Mouse (Mus musculus) adrenal gland, adult 8-10 months (tissue): Measurements from ENCODE around the gene Wrnip1. TPM values are rescaled to one million over a fixed set of nuclear protein-coding genes. Genes with fewer than 3 reads are reported as not detected.

Experiments
- DNase-seq: peaks from one replicate; pipeline ENCODE4 v3.0.0; 2022
- total RNA-seq, 4 experiments: library from RNA; stranded (reverse); gene quantifications; 2 replicates each; pipeline ENCODE4 v1.2.4; 2022

The Wrnip1 gene
- total RNA-seq, 4 experiments from 2014 or later = 33.1 to 50.4 (median 42.2) TPM

DNA sequence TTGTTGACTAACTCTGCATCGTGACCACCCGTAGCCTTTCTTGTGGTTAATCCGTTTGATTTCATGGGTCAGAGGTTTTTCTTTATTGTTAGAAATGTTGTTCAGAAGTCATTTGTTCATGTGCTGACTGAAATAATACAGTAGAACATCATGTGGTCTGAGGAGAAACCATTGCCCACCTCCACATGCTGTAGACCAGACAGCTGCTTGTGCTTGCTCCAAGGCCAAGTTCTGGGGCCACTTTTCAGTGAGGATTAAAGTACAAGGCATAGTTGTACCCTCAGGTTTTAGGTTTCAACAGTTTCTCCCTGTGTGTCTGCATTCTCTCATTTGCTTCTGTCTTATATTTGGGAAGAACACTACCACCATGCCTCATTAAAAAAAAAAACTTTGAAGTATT is 5.8 kb downstream of the Wrnip1 start:
- DNase-seq = no peak

DNA sequence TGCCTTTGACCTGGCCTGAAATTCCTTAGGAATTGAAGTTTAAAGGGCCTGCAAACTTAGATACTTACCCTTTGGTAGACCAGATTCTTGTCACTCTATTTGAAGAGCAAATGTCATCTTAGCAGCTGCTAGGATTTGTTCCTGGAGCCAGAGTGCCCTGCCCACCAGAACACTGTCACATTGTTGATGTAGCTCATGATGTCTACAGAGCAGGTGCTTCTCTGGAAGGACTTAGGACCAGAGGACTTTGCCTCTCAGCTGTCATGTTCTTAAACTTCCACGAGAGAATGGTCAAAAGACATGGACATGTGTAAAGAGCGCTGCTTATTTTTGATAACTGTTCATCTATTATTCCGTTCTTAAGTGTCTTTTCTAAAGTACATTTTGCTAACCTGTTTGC is 17.4 kb downstream of the Wrnip1 start:
- no peak for DNase-seq

DNA sequence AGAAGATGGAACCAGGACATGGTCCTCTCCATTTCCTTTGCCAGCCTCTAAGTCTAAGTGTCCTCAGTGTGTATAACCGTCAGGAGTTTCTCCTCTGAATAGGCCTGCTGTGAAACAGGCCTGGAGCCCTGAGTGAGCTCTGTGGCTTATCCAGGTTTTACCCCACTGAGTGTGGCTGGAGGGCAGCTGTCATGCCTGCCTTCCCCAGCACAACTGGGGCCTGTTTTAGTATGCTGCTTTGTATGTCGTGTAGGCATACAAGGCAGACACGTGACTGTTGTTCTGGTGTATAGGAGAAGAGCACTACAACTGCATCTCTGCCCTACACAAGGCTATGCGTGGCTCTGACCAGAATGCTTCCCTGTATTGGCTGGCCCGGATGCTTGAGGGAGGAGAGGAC is 18.1 kb downstream of the Wrnip1 start:
- DNase-seq = no peak

DNA sequence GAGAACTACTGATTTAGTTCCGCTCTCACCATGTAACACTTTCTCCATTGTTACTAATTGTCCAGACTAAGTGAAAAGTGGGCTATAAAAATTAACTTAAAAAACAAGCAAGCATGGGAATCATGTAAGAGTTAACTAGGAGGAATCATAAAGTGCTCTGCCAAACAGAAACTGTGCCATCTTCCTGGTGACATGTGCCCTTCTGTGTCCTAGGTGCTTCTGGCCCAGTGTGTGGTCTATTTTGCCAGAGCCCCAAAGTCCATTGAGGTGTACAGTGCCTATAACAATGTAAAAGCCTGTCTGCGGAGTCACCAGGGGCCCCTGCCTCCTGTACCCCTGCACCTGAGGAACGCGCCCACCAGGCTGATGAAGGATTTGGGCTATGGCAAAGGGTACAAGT is 19.8 kb downstream of the Wrnip1 start:
- no peak for DNase-seq

DNA sequence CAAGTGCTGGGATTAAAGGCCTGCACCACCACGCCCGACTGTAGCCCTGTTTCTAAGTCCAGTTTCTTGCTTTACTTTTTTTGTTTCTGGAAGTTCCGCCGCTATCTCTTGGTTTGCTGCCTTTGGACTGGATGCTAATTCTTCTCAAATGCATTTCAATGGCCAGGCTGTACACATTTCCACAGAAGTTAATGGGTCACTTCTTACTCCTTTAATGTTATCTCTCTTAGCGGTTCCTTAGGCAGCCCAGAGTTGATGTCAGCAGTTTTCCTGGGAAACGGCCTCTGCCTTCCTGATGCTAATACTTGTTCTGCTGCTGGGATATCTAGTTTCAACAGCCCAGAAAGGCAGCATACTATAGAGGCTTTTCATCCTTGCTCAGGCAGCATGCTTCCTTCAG is 21.3 kb downstream of the Wrnip1 start:
- no peak for DNase-seq

DNA sequence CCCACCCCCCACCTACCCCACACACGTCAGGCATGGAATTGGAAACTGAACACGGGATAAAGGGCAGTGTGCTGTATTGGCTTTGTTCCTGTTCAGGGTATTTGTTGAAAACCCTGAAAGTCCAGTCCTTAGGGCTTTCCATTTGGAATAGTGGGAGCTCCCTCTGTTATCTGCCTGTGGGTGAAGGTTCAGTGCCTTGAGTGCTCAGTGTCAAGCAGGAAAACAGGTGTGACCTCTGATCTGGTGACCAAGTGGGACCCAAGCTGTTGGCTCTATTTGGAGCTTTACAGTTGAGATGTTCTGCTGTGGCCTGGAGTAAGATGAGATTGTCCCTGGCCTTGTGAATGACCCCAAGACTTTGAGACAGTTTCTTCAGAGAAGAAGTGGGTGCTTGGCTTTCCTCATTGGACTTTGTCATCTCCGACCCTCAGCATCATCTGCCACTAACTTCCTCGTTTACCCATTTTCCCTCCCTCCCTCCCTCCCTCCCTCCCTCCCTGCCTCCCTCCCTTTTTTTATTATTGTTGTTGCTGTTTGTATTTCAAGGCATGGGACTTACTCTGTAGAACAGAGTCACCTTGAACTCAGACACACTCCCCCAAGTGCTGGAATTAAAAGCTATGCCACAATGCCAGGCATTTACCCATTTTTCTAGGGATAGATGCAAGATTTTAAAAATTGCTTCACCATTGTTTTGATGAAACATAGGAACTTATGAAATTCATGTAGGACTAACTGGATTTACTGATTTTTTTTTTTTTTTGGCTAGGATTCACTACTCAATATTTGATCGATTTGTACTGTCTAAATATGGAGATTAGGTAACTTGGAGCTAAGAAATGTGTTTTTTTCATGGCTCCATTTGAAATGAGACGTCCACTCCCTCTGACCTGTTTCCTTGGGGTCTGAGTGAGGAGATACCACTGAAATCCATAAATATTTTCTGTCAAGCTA is 22.8 kb downstream of the Wrnip1 start:
- DNase-seq = no peak

DNA sequence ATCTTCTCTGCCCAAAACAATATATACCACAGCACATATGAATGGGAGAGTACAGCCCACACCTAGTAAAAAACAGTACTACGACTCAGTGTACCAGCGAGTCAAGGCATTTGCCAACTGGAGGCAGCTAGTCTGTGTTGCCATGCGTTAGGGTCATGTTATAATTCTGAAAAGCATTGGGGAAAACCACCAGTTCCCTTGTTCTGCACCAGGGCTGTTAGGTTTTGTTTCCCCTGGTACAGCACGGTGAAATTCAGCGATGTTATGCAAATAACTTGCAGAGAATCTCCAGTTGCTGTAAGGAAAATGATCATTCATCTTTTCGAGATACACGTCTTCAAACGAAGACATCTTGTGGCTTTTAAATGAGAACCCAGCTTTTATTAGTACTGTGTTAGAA is 23.7 kb downstream of the Wrnip1 start:
- DNase-seq = no peak

DNA sequence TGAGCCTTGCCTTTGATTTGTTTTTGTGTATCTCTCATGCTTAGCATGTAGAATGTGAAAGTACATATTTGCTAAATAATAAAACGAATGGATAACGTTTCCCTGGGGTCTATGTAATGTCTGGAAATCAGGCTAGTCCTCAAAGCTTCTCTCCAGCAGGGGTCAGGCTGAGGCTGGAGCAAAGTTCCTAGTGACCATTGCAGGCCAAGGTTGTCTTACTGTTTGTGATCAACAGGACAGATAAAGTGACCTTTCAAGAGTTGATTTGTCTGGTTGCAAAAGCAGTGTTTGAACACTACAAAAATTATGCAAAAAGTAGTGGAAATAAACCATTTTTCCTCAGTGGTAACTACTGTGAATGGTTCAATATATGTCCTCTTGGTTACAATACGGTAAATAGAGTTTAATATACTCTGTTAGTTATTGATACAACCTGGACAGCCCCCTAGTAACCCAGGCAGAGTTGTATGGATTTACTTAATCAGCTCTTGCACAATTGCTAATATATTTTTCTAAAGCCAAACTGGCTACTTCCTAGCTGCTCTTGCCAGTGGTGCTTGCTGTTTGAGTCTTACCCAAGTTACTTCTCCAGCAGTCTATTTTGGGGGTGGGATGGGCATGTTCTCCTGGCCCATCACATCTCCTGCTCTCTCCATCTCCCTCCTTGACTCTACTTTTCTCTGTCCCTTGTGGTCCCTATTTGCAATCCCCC is 25.4 kb downstream of the Wrnip1 start:
- peak; percentile 58 for DNase-seq

DNA sequence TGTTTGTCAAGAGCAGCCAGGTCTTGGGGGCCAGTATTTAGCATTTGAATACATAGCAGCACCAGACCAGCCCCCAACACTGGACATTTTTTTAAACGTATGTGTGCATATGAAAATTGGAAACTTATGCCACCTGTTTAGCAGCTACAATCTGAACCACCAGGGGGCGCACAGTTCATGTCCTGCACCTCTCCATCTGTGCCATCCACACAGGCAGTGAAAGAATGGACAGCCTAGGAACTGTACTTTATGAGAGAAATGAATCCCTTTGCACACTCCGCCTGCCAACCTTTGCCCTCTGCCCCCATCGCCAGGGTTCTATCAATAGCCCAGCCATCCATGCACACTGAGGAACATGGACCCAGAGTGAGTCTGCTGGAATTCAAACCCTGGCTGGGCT is 26.1 kb downstream of the Wrnip1 start:
- no peak for DNase-seq

DNA sequence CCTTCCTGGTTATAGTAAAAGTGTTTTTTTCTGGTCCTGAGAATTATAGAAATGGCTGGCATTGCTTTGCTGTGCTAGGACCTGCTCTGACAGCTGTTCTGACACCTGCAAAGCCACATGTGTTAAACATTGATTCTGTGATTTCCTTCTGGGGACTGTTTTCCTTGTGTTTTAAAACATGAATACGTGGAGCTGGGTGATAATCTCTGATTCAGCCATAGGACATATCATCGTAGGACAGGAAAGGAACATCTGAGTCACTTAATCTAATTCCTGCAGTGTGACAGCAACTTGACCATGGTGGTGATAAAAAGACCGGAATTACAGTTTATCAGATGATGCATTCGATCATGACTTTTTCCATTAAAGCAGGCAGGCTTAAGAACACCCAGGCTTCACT is 27.0 kb downstream of the Wrnip1 start:
- DNase-seq = no peak

DNA sequence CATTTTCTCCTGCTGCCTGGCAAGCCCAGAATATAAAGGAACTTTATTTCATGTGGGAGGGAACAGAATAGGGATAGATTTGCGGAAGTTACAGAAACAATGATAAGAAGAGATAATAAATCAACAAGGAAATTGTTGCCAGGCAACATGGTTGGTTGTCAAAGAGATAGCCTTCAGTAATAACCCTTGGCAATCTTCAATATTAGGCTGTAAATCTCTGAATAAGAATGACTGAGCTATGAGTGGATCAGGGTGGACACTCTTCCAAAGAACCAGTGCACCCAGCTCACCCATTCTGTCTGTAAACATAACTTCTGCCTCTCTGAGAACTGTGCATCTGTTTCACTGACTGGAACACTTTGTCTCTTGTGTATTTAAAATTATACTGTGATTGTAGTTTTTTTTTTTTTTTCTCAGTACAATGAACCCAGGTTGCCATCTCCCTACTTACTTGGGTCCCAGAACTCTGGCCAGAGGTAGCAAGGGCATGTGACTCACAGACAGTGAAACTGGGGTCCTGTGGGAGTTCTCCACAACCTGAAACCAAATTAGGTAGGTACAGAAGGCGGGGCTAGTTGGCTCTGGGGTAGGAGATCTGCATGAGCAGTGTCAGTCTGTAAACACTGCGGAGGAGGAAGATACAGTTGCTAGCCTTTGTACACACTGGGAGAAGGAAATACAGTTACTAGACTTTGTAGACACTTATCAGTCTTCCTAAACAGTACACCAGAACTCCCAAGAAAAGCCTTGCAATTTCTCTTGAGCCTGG is 29.9 kb downstream of the Wrnip1 start:
- DNase-seq = no peak

DNA sequence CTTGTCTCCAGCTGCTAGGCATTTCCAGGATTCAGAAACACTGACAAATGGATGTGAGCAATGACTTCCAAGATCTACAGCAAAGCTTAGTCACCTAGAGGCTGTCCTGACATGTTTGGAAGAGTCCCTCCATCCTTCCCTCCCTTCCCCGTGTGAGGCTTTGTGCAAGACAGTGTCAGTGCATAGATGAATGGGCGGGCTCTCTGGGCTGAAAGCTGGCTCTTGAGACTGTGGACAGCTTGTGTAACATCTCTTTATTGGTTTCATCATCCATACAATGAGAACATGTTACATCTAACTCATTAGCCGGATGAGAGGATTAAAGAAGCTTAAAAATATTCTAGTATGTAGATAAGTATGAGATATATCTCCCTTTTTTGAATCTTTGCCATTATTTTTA is 30.9 kb downstream of the Wrnip1 start:
- no peak for DNase-seq

DNA sequence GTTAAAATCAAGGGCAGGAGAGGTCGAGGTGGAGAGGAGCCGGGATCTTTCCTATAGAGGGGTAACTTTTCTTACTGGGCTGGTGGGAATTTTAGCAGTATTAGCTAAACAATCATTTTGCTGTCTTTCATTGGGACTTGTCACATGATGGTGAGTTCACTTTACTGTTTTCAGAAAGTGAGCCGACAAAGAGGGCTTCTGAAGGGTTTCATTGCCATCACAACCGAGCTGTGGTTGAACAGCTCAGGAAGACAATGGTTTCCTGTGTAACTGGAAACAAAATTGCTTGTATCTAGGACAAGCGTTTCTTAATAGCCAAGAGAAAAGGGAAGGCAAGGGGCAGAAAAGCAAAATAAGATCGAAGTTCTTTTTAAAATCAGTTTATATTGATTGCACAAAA is 31.4 kb downstream of the Wrnip1 start:
- no peak for DNase-seq

DNA sequence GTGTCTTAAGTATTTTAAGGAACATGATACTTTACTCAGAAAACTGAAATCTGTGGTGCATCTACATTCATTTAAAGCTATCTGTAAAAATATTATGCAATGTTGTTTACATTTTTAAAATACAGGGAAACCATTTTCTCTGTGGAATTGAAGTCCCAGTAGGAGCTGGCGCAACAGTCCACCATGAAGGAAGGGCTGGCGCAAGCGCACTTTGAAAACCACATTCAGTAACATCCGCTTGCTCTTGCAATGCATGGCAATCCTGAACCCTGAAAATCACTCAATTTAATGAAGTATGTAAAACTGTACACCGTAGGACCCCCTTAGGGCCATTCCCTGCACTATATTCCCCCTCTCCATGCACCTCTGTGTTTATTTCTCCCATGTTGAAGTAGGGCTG is 32.7 kb downstream of the Wrnip1 start:
- DNase-seq = no peak

DNA sequence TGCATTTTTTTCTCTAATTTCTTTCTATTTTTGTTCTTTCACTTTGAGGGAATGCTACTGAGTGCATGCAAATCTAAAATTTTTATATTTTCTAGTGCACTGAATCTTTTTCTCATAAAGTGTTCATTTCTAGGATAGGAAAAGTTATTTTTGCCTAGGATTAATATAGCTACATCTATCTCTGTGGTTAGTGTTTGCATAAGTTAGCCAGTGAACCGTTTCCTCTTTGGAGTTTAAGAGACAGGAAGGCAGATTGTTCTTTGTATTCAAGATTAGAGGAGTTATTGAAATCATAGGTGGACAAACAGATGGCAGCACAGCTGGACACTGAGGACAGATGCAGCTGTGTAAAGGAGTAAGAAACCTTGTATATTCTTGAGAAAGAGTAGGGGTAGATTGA is 37.5 kb downstream of the Wrnip1 start:
- DNase-seq = no peak

DNA sequence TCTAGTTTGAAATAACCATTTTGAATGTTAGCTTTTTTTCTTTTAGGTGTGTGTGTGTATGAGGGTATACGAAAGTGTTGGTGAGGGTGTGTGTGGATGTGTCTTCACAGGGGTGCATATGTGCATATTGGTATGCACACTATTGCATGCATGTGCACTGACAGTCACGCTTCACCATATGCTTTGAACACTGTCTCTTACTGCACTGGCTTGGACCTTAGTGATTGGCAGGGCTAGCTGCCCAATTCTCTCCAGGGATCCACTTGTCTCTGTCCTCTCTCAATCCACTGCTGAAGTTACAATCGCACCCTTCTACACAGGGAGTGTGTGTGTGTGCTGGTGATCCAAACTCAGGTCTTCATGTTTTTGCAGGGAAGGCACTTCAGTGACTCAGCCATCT is 39.5 kb downstream of the Wrnip1 start:
- no peak for DNase-seq

DNA sequence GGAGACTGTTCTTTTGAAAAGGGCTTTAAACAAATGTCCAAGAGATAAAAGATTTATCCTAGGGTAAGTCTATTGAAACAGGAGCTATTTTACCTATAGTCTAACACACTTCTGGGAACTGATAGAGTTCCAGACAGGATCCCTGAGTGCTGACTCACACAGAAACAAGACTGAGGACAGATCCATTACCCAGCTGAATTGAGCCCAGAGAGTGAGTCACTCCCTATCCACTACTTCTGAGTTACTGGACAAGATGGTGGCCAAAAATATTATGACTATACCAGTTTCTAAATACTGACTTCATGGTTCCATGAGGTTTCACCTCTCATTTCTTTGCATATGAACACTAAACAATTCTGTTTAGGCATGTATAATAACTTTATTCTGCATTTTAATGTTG is 44.4 kb downstream of the Wrnip1 start:
- no peak for DNase-seq

DNA sequence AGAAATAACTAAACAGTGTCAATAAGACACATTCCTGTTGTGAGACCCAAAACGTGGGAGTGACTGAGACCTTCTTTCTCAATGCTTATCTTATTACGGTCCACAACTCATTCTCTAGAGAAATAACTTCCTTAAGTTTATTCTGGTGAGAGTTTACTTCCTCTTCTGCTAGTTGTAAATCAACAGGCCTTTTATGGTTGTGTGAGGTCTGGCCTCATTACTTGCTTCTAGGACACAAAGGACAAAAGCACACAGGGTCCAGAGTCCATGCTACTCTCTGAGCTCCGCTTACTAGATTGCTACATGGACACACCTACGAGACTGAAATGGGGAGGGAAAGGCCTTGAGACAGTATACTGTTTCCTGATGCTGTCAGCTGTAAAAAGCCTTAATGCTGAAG is 47.3 kb downstream of the Wrnip1 start:
- no peak for DNase-seq

DNA sequence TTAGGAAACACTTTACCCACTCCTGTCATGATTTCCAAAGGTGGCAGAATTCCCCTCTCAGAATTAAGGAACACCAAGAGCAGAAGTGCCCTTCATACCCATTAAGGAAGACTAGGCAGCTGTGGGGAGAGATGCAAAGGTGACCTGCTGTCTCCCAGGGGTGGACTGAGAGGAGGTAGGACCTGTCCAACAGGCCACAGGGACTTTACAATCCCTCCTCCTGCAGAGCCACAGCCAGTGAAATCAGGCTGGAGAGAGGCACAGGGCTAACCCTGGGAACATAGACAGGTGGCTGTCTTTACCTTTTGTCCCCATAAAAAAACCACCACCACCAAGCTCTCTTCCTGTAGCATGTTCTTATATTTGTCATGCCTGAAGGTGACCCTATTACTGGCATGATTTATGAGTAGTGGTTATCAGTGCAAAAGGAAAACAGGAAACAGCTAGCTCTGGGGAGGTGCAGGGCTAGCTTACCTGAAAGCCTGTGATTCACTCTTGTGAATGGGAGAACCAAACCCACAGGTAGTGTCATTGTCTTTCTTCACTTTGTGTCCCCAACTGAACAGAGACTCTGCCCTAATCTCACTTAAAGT is 47.8 kb downstream of the Wrnip1 start:
- DNase-seq = no peak

DNA sequence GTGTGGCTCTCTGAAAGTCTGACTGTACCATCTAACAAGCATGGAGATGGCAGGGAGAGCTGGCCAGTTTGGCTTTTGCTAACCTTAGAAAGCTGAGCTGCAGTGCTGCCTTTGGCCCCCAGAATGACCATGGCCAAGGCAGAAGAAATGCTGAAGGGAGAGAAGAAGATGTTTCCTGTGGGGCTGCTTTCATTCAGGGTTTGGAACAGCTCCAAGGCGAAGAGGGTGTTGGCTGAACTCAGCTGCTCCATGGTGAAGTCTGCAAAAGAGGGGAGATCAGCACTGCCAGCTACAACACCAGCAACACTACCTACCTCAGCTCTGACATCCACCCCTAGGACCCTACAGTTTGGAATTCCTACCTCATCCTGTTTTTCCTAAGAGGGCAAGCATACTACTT is 48.3 kb downstream of the Wrnip1 start:
- no peak for DNase-seq

DNA sequence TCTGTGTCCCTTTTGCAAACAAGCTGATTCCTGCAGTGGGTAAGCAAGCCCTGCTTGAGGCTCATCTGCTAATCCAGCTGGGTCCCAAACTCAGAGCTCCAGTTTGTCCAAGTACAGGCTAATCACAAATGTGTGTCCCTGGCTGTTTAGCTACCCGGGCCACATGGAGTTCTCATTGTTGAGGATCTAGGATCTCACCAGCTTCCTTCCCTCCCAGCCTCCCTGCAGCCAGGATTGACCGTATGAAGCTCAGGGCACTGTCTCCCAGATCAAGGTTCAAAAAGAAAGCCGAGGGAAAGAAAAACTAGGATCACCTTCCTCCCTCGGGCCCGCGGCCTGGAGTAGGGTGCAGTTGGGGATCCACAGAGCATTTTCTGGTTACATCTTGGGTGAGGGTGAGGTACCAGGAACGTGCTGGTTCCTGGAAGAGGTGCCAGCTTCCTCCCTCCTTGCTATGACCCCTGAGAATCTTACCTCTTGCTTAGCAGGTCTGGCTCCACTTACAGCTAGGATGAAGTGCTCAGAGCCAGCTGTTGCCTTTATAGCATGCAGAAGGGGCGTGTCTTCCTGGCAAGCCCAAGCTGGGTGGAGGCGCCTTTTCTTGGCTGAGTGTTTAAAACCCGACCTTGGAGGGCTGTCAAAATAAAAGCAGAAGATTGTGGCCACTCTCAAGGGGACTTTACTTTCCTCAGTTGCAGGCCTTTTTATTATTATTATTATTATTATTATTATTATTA is 49.0 kb downstream of the Wrnip1 start, which contains the start of gene Serpinb1a:
Gene Serpinb1a, minus strand, starts transcription at position 518 of the 737 bp plus-strand sequence.
- DNase-seq = peak; percentile 66

DNA sequence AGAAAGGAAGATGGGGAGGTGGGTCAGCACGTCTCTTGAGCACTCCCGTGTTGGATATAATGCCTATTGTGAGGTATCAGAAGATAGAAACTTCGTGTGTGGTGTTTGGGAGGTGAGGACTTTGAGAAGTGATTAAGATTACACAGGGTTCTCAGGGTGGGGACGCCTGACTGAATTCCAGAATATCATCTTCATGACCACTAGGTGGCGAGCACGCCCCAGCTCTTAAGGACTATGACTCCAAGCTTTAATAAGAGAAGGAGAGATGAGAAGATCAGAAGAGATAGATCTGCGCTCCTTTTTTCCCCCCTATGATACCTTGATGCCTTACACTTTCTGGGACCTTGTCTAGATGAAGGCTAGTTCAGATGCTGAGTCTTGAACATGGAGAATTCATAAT is 50.1 kb downstream of the Wrnip1 start:
- DNase-seq = no peak
